Mouse (Mus musculus) regulatory T cell (primary cell): ENCODE measurements around the gene Spib.

Experiments used
- in situ Hi-C: fragments of 300-600 bp; cut with MboI, MseI; formaldehyde crosslinking; loops from one replicate; pipeline ENCODE4 v1.15.1; 2025; ENCODE audit warnings: high pct_unique_total_duplicates

The Spib gene

DNA sequence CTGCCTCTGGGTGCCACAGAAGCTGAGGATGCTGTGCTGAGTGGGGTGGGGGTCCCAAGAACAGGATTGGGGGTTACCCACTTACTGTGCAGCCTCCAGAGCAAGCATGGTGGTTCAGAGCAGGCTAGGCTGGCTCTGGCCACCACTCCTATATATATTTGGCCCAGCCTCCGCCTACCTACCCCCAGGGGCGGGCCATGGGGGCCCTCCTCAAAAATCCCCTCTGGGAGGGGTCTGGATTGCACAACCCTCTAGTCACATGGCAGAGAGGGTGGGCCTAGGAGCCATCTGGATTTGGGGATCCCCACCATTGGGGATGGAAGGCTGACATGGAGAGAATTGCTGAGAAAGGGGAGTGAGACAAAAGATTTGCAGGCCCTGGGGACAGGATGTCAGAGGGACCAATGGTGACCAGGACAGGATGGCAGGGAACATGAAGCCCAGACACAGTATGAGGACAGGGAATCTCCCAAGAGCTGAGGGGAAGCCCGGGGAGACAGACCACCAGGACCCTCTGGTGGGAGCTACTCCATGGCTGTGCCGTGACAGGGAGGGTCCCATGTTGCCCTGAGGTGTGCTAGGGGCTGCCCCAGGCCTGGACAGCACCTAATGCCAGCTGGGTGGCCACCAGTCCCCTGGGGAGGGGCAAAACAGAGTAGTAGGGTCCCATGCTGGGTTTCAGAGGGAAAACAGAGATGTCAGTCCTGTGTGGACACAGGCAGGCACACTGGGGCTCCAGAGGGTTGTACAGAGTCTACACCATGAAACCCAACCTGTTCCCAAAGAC is at the start of gene Spib:
TSS of gene Spib (minus strand) at position 126 of the 787 bp plus-strand sequence.
- in situ Hi-C loops, result no loop called here

DNA sequence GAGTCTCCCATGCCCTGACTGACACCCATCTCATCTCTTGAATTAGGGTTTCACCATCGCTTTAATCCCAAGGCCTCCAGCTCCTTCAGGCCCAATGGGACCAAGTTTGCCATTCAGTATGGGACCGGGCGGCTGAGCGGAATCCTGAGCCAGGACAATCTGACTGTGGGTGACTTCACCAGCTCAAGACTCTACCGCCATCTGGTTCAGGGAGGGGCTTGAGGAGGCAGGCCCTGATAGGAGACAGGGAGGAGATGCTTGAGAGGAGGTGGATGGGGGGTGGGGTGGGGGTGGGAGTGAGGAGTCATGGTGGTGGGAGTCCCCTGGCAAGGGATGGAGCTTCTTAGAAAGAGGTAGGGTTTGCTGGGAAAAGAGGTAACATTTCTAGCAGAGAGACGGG is 49.8 kb upstream of the Spib start:
- in situ Hi-C loops, result no loop called here

DNA sequence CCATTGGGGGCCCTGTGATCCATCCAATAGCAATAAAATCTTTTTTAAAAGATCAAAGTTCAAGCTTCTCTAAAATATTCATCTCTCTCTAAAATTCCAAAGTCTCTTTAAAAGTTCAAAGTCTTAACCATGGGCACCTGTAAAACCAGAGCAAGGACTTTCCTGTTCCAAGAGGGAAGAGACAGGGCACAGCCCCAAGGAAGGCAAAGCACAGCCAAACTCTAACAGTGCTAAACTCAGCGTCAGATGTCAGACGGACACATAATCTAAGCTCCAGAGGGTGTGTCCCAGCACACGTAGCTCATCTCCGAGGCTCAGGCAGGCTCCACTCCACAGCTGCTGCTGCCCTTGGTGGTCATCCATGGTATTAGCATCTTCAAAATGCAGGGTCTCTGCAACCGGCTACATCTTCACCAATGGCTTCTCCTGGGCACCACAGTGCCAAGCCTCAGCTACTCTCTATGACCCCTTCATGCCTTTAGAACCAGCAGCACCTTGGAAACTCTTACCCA is 44.5 kb upstream of the Spib start:
- in situ Hi-C loops, result no loop called here

DNA sequence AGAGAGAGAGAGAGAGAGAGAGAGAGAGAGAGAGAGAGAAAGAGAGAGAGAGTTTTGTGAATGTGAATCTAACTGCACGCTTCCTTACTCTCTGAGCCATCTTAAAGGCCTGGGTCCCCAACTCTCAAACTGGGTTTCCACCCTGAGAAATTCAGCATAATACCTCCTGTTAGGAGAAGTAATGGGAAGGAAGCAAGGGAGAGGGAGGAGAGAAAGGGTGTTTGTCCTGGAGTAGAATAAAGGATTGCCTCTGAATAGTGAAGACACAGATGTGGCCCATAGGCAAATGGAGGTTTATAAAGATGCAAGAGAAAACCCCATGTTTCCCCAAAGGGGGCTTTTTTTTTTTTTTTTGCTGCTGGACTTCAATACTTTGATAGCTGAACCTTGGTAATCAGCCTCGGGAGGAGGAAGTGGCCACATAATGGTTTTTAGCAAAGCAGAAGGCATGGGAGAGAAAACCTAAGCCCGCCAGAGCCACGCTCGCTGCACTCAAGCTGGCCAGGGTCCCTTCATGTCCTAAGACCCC is 41.1 kb upstream of the Spib start:
- in situ Hi-C loops, result no loop called here

DNA sequence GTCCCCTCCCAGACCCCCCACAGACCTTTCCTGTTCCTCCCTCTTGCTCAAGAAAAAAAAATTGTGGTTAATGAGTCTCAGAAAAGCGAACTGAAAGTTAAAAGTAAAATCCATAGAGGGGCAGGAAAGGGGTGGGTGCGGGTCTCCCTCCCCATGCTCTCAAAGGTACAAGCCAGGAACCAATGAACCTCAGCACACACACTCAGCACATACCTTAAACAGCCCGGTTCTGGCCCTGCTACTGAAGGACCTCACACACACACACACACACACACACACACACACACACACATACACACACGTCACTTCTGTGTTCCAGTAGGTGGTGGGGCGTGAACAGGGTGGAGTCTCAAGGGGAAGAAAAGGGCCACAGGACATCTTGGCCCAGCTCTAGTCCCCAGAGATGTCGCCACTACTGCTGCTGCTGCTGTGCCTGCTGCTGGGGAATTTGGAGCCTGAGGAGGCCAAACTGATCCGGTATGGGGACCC is 40.4 kb upstream of the Spib start, which contains the start of gene Napsa:
TSS of gene Napsa (plus strand) at position 168 of the 489 bp plus-strand sequence.
- in situ Hi-C loops, result no loop called here

DNA sequence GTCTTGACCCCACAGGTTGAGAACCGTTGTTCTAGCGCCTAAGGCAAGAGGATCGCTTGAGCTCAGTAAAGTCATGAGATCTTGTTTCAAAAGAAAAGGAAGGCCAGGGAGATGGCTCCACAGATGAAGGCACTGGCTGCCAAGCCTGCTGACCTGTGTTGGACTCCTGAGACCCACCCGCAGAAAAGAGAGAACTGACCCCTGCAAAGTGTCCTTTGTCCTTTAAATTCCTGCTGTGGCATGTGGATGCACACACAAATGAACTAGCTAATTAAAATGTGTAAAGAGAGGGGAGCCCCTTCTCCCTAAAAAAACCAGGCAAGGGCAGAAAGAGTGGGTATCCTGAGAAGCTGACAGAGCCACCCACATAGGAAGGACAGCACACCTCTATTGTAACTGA is 39.9 kb upstream of the Spib start:
- in situ Hi-C loops, result no loop called here

DNA sequence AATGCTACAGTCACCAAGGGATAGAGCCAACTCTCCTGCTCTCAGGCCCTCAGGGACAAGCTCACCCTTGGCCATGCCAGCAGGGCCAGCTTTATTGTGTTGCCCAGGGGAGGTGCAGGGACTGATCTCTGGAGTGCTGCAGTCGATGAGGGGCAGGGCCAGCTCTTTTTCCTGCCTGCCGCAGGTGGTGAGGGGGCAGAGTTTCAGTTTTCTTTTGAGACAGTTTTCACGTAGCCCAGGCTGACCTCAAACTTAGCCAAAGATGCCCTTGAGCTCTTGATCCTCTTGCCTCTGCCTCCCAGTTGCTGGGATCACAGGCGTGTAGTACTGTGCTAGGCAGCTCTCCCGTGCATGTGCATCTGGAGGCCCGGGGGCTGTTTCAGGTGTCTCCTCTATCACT is 39.1 kb upstream of the Spib start:
- in situ Hi-C loops, result no loop called here

DNA sequence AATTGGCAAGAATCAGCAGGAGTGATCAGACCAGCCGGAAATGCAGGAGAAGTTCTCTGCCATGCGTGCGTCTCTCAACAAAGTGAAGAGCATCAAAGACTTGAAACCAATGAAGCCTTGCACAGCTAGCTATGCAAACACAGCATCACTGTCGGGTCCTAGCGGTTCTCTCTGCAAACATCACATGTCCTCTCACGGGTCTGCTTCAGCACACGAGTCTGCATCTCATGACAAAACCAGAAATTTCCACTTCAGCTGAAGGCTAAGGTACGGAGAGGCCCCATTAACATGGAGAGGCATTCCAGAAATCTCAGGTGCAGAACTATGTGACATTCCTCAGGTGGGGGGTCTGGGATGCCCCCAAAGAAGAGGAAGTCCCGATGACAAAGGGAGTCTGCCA is 36.9 kb upstream of the Spib start:
- in situ Hi-C loops, result no loop called here

DNA sequence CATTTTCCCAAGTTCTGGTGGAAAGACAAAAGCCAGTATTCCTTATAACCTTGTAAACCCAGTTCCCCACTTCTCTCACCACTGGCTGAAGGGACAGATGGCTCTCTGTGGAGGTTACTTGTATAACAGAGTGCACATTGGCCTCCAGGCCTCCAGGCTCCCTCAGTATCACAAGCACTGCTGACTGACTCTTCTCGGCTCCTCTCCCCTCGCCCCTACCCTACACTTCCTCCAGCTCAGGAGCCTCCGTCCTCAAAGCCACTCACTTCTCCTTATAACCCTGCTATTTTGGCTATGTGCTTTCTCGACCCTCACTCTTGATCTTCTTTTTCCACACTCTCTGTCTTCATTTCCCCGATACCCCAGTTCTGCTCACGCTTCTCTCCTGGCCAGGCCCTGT is 33.5 kb upstream of the Spib start:
- in situ Hi-C loops, result no loop called here

DNA sequence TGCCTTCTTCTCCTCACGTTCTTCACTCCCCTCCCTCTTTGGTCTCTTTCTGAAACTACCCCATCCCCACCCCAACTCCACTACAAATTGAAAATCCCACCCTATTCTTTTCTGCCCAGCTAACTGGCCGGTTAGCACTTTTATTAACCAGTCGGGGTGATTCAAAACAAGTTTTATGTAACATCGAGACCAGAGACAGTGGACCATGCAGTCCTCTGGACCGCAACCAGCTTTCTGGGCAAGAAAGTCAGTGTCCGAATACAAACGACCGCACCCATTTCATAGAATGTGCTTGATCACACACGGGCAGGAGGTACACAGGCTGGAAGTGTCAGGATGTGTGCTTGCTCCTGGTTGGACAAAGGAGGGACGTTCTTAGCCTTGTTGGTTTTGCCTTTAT is 32.6 kb upstream of the Spib start:
- in situ Hi-C loops, result no loop called here

DNA sequence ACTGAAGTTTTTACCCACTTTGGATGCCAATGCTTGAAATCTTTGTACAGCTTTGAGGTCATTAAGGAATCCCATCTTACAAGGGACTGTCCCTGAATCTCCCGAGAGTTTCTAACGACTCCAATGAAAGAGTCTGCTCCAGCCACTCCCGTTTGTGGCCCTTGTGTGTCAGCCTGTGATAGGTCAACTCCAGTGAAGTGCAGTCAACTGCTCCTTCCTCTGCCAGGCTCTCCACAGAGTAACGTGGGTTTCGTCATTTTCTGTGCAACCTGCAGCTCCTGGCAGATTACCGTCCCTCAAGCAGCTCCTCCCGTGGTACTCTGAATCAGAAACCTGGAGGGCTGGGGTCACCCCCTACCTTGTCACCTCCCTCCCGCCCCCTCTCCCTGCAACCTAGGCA is 31.4 kb upstream of the Spib start:
- in situ Hi-C loops, result no loop called here

DNA sequence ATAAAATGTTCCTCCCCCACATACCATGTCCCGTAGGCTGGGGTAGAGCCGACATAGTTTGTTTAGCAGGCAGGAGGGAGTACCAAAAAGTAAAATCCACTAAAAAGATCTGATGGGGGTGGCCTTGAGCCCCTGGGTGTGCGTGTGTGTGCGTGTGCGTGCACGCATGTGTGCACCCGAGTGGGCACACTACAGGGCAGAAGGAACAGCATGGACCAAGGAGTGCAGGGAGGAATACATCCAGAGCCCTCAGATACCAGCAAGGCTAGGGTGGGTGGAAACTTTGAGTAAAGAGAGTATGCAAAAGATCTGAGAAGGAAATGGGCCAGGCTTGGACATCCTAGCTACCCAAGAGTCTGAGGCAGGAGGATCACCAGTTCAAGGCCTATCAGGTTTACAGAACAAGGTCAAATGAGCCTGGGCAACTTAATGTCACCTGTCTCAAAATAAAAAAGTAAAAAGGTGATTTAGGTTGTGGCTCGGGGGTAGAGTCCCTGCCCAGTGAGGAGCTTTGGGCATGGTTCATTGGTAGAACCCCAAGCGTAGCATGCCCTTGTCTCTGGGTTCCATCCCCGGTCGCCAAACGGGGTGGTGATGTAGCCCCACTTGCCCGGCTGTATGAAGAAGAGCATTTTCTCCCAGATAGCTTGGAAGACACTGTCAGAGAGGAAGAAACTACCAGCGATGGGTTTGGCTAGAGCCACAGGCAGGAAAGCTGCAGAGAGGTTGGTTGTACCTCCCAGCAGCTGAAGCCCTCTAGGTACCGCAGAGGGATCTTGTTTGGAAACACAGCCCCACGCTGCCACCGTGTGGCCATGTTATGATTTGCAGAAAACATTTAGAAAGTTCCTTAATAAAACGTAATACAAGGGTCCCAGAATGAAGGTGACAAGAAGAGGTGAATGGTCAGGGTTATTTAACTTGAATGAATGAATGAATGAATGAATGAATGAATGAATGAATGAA is 28.8 kb upstream of the Spib start:
- in situ Hi-C loops, result no loop called here

DNA sequence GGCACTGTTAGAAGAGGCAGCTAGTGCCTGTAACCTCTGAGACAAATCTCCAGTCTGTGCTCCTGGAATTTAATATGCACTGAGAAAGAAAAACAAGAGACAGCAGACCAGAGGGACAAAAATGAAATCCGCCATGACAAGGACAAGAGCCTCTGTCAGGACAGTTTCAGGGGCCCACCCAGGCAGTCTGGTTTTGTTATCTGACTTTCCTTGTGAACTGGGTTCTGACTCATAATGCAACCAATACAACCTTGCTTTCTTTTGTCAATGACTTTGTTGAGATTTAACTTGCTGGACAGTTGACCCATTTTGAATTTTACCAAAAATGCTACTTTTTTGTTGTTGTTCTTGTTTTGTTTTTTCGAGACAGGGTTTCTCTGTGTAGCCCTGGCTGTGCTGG is 25.8 kb upstream of the Spib start:
- in situ Hi-C loops, result loop anchor here (10.0 kb wide), 1 partner anchor 1167 kb away; the partner anchor contains the start of genes Fam83e and Spaca4

DNA sequence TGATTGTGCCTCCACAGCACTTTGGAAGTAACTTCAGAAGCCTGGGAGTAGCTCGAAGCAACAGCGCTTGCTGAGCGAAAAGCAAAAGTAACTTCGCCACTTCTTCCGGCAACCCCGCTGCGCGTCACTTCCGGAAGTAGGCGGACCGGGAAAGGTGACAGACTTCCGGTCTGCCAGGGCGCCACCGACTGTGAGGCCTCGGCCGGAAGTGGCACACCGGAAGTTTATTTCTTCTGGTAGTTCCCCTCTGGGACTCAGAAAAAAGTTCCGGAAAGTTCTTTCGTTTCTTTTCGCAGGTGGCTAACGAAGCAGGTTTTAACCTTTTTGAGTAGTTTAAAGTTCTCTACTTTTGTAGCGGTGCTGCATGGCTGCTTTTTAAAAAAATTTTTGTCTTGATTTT is 22.0 kb upstream of the Spib start, which contains the start of gene Nr1h2:
TSS of gene Nr1h2 (minus strand) at position 126 of the 400 bp plus-strand sequence.
- in situ Hi-C loops, result loop anchor here (10.0 kb wide), 1 partner anchor 1171 kb away; the partner anchor contains the start of genes Fam83e and Spaca4

DNA sequence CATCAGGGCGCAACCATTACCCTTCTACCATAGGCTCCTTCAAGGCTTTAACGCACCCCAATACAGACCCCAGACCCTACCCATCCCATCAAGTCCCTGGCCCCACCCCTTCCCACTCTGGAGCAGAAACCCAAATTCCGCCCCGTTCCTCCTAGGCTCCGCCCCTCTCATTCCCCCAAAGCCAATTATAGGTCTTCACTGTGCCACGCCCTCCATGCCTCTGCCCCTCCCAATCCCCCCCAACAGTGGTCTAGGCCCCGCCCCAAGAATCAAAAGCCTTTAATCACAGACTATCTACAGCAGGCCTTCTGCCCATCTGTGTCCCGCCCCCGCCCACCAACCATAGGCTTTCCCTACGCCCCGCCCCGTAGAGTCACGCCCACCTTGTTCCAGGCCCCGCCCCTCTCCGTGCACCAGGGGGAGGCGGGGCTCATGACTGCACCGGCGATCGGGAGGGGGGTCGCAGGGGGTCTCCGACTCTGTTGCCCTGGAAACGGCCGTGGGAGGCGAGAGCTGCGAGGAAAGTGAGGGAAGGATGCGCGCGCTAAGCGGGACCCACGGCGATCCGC is 21.4 kb upstream of the Spib start:
- in situ Hi-C loops, result loop anchor here (10.0 kb wide), 1 partner anchor 1172 kb away; the partner anchor contains the start of genes Fam83e and Spaca4

DNA sequence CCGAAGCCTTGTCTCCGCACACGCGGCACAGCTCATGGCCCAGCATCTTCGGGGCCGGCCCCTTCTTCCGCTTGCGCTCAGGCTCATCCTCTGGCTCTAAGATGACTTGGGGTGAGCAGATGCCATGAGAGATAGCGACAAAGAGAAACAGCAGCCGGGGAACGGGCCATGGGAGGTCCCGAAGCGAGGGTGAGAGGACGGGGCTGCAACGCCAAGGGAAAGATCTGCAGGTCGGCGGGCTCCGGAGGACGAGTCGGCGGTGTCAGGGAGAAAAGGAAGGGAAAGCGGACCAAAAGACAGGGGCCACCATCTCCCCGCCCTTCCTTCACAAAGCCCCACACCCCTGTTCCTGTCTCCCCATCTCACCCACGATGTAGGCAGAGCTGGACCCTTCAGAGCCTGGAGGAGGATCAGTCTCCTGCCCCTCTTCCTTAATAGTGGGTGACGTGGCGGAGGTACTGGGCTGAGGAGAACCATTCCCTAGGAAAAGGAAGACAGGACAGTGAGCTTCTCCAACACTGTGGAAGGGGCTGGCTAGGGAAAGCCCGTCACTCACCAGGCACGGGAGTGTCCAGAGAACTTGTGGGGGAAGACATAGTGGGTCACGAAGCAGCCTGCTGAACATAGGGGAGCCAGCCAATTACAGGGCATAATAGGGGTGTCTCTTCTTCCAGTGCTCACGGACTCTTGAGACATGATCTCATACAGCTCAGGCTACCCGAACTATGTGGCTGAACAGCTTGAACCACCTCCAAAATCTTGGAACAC is 20.5 kb upstream of the Spib start:
- in situ Hi-C loops, result loop anchor here (10.0 kb wide), 1 partner anchor 1172 kb away; the partner anchor contains the start of genes Fam83e and Spaca4

DNA sequence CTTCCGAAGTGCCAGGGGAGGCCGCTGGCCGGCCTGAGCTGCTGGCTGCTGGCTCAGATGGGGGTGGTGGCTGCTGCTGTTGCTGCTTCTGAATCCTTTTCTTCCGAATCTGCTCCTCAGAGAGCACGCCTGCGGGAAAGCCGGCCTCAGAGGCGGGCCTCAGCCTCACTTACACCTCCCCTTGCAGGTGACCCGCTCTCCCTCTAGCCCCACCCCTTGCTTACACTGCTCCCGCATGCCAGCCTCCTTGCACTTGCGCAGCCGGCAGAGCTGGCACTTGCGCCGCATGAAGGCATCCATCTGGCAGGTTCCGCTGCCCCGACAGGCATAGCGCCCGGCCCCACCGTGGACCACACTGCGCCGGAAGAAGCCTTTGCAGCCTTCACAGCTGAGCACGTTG is 19.9 kb upstream of the Spib start:
- in situ Hi-C loops, result loop anchor here (10.0 kb wide), 1 partner anchor 1173 kb away; the partner anchor contains the start of genes Fam83e and Spaca4

DNA sequence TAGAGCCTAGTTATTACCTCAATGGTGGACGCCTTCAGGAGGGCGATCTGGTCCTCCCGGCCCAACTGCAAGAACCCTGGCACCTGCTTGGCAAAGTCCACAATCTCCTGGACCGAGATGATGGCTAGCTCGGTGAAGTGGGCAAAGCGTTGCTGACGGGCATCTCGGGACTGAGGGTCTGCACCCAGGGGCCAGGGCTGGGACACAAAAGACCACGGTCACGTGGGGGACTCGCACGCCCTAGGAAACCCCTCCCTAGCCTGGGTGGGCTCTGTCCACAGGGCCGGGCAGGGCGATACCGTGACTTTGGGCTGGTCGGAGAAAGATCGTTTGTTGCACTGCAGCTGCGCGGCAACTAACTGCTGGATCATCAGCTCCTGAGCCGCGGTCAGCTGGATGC is 19.4 kb upstream of the Spib start:
- in situ Hi-C loops, result loop anchor here (10.0 kb wide), 1 partner anchor 1174 kb away; the partner anchor contains the start of genes Fam83e and Spaca4

DNA sequence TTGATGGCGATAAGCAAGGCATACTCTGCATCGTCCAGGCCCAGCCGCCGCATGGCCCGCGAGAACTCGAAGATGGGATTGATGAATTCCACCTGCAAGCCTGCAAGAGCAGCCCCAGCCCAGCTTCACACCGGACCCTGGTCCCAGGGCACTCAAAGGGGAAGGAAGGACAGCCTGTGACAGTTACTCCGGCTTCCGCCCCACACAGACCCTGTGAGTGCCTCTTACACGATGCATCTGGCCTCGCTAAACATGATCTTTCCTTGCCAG is 18.5 kb upstream of the Spib start:
- in situ Hi-C loops, result loop anchor here (10.0 kb wide), 1 partner anchor 1174 kb away; the partner anchor contains the start of genes Fam83e and Spaca4
